Mouse (Mus musculus): ENCODE measurements around the gene Sympk. TPM values are rescaled to one million over a fixed set of nuclear protein-coding genes. Genes with fewer than 3 reads are reported as not detected.

Gene Sympk
- total and polyA plus RNA-seq, 3 experiments, result 122 to 226 TPM; not detected in 1

- TF ChIP-seq POLR2A (IDR thresholded peaks at IDR 0.05; ENCODE audit: control insufficient read depth in 1 of 2, insufficient read depth in 1 of 2, low read depth in 1 of 2, low read length in 2 of 2, poor library complexity in 1 of 2), result peak; percentile 59 to 93; a peak in 3 of 4 replicates
- TF ChIP-seq USF1 (IDR thresholded peaks at IDR 0.05; ENCODE audit: low read depth, low read length), result no peak
- peak; percentile 79 for TF ChIP-seq ELF1 (IDR thresholded peaks at IDR 0.05; ENCODE audit: low read depth, low read length)
- TF ChIP-seq TBP (IDR thresholded peaks at IDR 0.05; ENCODE audit: low read depth, low read length), result 0 out of 2 replicates have a peak, but pooled peaks have one; percentile 38
- no peak for TF ChIP-seq CHD2 (IDR thresholded peaks at IDR 0.05; ENCODE audit: low read length)
- TF ChIP-seq CHD1 (IDR thresholded peaks at IDR 0.05; ENCODE audit: low read depth, low read length), result no peak
- no peak for TF ChIP-seq E2F4 (IDR thresholded peaks at IDR 0.05; ENCODE audit: borderline replicate concordance, low read depth, low read length)
- no peak for TF ChIP-seq RCOR1 (IDR thresholded peaks at IDR 0.05; ENCODE audit: low read depth, low read length)
- no peak for TF ChIP-seq ETS1 (IDR thresholded peaks at IDR 0.05; ENCODE audit: low read depth, low read length)
- no peak for TF ChIP-seq GABPA (IDR thresholded peaks at IDR 0.05; ENCODE audit: low read depth, low read length)
- no peak for TF ChIP-seq UBTF (IDR thresholded peaks at IDR 0.05; ENCODE audit: borderline replicate concordance, insufficient read depth, low read depth, low read length)
- peak; percentile 31; the same call in 1 of the 2 replicates for TF ChIP-seq ZMIZ1 (IDR thresholded peaks at IDR 0.05; ENCODE audit: low read depth, low read length)
- TF ChIP-seq TAL1 (IDR thresholded peaks at IDR 0.05; ENCODE audit: low read length), result no peak
- TF ChIP-seq MYC (IDR thresholded peaks at IDR 0.05; ENCODE audit: low read depth, low read length), result 0 out of 2 replicates have a peak, but pooled peaks have one; percentile 28
- peak; percentile 98 for TF ChIP-seq MXI1 (IDR thresholded peaks at IDR 0.05; ENCODE audit: low read depth, low read length)
- TF ChIP-seq KAT2A (conservative IDR thresholded peaks at IDR 0.05; ENCODE audit: low read depth, low read length), result no peak
- TF ChIP-seq MAFK (IDR thresholded peaks at IDR 0.05; ENCODE audit: borderline replicate concordance, low read depth, low read length), result no peak
- TF ChIP-seq ZNF384 (IDR thresholded peaks at IDR 0.05; ENCODE audit: low read depth, low read length), result no peak
- TF ChIP-seq HCFC1 (IDR thresholded peaks at IDR 0.05; ENCODE audit: low read depth, low read length), result peak; percentile 85
- TF ChIP-seq EP300 (IDR thresholded peaks at IDR 0.05; ENCODE audit: low read depth in 1 of 2, low read length in 2 of 2), result 0 out of 4 replicates have a peak, but pooled peaks of 1 of the 2 experiments have one; percentile 27
- peak; percentile 62 for TF ChIP-seq NELFE (IDR thresholded peaks at IDR 0.05; ENCODE audit: low read depth, low read length)
- no peak for TF ChIP-seq POLR2AphosphoS2 (IDR thresholded peaks at IDR 0.05; ENCODE audit: low read length)
Observed at GRCm38 (mm10) chr7:19075723-19076585, 51.8 kb downstream of the Sympk start, which contains the start of gene Dmwd (continued).

DNA sequence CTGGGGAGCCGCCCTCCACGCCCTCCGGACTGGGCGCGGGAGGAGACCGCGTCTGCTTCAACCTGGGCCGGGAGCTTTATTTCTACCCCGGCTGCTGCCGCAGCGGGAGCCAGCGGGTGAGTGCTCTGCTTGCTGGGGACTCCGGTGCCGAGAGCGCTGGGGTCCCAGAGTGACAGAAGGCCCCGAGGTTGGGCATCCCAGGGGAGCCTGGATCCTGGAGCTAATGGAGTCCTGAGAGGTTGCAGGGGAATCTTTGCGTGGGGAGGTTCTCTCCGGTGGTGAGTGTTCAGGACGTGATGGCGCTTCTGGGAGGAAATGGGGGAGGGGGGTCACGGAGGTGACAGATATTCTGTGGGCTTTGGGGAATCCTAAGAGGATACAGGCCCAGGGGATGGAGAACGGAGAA, 52.4 kb downstream of the Sympk start:
- Histone ChIP-seq H3K9ac (ENCODE audit: control insufficient read depth, low read depth, low read length, poor library complexity, severe bottlenecking) (peak overlapping the region; percentile 84), H3K79me2 (ENCODE audit: control insufficient read depth, insufficient read depth, low read length, poor library complexity) (peaks cover 9% of the 10 kb centered on the region), H3K9me3 (replicated peaks; ENCODE audit: insufficient read depth, low read length) (no peaks in the 10 kb centered on the region), H3K27me3 (ENCODE audit: control insufficient read depth in 1 of 2, insufficient read depth in 2 of 2, low read length in 2 of 2) (no peaks in the 10 kb centered on the region), H3K36me3 (ENCODE audit: control insufficient read depth in 1 of 2, insufficient read depth in 2 of 2, low read length in 2 of 2) (peaks cover 0 to 11% of the 10 kb centered on the region in 2 experiments; a peak in 2 of 4 replicates), H3K4me1 (ENCODE audit: control insufficient read depth in 1 of 2, insufficient read depth in 2 of 2, low read length in 2 of 2) (peaks cover 4 to 20% of the 10 kb centered on the region in 2 experiments), H3K27ac (ENCODE audit: control insufficient read depth, low read depth, low read length) (peak overlapping the region; percentile 3), H3K4me3 (ENCODE audit: control insufficient read depth in 1 of 2, insufficient read depth in 1 of 2, low read depth in 2 of 2, low read length in 2 of 2) (peak overlapping the region; percentile 70 to 95)
- DNase-seq (ENCODE audit: low read depth, low spot score), result no peak
- TF ChIP-seq CHD1 (IDR thresholded peaks at IDR 0.05; ENCODE audit: low read depth, low read length) (0 out of 2 replicates have a peak, but pooled peaks have one; percentile 16), SIN3A (IDR thresholded peaks at IDR 0.05; ENCODE audit: low read length) (no peak)

All from MEL (cell line).